Mouse (Mus musculus) myocyte (in vitro differentiated cells): ENCODE measurements around the gene Rpl37.

Source experiments
- CEBPB ChIP-seq: IDR thresholded peaks from 2 replicates; pipeline ENCODE4 v1.6.1; 2011; ENCODE audit warnings: mild to moderate bottlenecking, moderate library complexity; ENCODE audit not compliant: poor library complexity, insufficient read depth, severe bottlenecking
- E2F4 ChIP-seq: IDR thresholded peaks from one replicate; pipeline ENCODE4 v1.6.1; 2011; ENCODE audit warnings: mild to moderate bottlenecking, control low read depth, moderate library complexity; ENCODE audit not compliant: insufficient read depth
- MAX ChIP-seq: IDR thresholded peaks from one replicate; pipeline ENCODE4 v1.6.1; 2011; ENCODE audit warnings: low read depth, mild to moderate bottlenecking, control low read depth
- POLR2A ChIP-seq: IDR thresholded peaks from one replicate; pipeline ENCODE4 v1.6.1; 2011; ENCODE audit warnings: low read depth, mild to moderate bottlenecking, control low read depth, moderate library complexity; ENCODE audit not compliant: insufficient read length
- POLR2AphosphoS2 ChIP-seq: IDR thresholded peaks from one replicate; pipeline ENCODE4 v1.6.1; 2011; ENCODE audit warnings: low read depth, control low read depth; ENCODE audit not compliant: insufficient read length
- REST ChIP-seq: IDR thresholded peaks from one replicate; pipeline ENCODE4 v1.6.1; 2011; ENCODE audit warnings: mild to moderate bottlenecking, control low read depth, moderate library complexity; ENCODE audit not compliant: insufficient read depth, insufficient read length
- USF1 ChIP-seq: IDR thresholded peaks from one replicate; pipeline ENCODE4 v1.6.1; 2011; ENCODE audit warnings: low read depth, mild to moderate bottlenecking, control low read depth, moderate library complexity

DNA sequence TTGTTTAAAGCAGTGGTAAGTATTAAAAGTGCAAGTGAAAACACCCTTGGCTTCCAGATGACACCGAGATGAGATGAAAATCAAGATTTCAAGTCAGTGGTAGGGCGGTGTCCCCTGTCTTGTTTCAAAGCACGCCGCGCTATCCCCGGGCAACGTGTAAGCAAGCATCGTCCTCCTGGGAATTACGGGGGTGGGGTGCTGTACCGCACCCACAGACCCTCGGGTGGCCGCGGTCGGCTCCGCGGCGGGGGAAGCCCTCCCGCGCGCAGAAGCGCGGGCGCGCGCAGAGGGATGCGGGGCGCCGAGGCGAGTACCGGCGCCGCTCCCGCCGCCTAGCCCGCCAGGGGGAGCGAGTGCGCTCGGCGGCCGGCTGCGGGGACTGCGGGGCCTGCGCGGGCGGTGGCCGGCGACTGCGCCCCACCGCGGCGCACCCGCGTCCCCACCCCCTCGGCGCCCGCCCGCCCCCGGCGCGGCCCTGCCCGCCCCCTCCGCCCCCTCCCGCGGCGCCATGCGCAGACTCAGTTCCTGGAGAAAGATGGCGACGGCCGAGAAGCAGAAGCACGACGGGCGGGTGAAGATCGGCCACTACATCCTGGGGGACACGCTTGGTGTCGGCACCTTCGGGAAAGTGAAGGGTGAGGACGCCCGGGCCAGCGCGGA is 27.0 kb downstream of the Rpl37 start, which contains the start of gene Prkaa1:
- peak; percentile 82 for TF ChIP-seq POLR2A
- no peak for TF ChIP-seq USF1
- no peak for TF ChIP-seq MAX
- TF ChIP-seq REST: no peak
- TF ChIP-seq E2F4: no peak
- TF ChIP-seq POLR2AphosphoS2: peak; percentile 87
- no peak for TF ChIP-seq CEBPB
